Mouse (Mus musculus): ENCODE measurements around the gene Myoz2.

Gene Myoz2

DNA sequence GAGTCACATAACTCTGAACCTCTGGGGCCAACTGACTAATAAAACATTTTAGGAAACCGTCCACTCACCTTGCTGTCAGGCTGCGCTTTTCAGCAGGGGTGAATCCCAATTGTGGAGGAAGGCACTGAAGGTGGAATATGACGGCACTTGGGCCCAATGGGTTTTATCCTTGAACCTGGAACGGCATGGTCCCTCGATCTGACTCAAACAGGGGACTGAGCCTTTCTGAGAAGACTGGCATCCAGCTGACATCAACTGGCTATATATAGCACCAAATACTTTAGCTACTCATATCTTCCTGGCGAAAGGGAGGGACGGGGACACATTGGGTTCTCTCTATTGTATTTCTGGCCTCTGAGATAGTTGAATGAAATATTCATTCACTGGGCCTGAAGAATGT, at the start of gene Myoz2:
TSS of gene Myoz2 (minus strand) at position 264 of the 400 bp plus-strand sequence.
- in situ Hi-C loops (cut with MboI, MseI) = no loop called here

GRCm38 (mm10) chr3:123081665-123082064, 46.9 kb upstream of the Myoz2 start:
- in situ Hi-C loops (cut with MboI, MseI) = no loop called here

DNA sequence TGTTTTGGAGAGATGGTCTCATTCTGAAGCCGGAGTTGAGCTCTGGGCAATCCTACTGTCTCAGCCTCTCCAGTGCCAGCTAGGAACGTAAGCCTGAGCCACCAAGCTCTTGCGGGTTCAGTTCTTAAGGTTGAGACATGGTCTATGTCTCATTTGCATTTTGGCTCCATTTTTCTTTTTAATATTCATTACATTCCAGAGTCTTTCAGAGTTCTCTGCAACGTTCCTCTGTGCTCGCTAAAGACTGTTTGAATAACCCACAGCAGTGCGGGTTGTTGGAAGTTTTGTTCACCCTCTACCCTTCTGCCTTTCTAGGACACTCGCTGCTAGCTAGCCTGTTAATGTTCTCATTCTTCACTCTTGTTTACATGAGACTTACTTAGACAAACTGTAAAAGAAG, 46.1 kb upstream of the Myoz2 start:
- in situ Hi-C loops (cut with MboI, MseI) = no loop called here

DNA sequence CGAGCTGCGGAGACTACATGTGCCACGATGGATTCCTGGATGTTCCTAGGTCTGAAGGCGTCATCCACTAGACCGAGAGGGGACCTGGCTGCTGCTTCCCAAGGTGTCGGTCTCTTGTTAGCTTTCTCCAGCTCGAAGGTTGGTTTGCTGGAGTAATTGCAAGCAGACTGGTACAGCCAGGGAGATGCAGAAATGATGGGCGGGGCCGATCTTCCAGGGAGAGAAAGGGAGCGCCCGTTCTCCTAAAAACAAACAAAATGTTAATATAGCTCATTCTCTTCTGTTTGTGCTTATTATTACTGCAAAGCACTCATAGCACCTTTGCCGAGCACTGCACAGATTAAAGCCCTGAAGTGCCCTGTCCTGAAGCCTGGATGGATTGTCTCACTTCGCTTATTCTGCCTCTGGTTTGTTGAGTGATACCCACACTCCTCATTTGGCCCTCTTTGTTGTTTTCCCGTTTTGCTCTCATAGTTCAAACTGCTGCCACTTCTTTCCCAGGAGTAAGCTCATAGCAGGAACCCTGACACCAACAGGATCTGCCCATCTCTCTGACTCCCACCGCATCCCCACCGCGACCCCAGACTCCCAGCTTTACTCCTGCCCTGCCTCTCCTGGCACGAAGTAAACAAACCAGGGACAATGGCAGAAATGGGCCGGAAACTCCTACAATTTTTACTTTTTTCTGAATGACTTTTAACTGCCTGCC, 45.4 kb upstream of the Myoz2 start:
- in situ Hi-C loops (cut with MboI, MseI) = no loop called here

DNA sequence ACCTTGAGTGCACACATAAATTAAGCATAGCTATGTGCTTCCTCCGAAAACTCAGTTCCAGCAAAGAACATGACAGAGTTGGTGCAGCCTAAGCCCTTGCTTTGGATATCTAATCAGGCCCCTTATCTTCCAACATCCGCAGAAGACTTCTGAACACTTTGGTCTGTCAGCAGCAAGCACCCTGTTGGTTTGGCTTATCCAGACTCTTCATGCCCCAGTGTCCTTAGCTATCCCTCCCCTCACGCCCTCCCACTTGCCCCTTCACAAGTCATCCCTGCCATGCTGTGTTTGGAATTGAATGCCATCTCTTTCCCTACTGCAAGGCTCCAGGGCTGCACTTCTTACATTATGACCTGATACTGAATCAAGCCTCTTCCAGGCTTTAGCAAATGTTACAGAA, 40.9 kb upstream of the Myoz2 start:
- in situ Hi-C loops (cut with MboI, MseI) = no loop called here

GRCm38 (mm10) chr3:123075034-123075433, 40.2 kb upstream of the Myoz2 start:
- in situ Hi-C loops (cut with MboI, MseI) = no loop called here

DNA sequence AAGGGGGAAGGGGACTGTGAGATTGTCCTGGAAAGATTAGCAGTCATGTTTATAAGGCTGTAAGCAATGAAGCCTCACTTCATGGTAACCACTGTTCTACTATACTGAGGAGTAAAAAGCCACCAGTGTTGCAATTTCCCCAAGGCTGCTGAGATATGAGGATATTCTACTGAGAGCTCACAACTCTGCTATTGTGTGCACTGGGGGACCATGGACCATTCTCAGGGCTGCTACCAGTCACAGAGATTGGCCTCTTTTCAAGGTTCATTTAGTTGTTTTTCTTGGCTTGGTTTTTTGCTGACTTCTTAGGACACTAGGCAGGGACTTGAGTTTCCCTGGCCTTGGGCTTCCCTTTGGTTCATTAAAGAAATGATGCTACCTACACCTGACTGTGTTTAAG, 38.5 kb upstream of the Myoz2 start:
- in situ Hi-C loops (cut with MboI, MseI) = no loop called here

GRCm38 (mm10) chr3:123072472-123072871, 37.7 kb upstream of the Myoz2 start:
- in situ Hi-C loops (cut with MboI, MseI) = no loop called here

DNA sequence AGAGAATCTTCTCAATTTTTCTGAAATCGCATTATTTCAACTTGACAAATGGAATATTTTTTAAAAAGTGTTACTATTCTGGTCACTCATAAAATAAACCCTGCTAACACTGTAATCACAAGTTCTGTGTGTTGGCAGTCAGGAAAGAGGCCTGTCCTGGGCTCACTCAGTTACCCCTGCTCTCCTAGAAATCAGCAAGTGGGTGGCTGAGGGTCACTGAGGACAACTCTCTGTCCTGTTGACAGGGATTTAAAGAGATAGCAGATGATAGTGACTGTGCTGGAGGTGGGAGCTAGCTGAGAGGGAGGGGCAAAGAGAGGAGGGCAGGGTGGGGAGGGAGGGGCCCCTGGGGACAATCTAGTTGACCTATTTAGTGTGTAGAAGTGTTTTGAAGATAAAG, 36.2 kb upstream of the Myoz2 start:
- in situ Hi-C loops (cut with MboI, MseI) = no loop called here

- in situ Hi-C loops (cut with MboI, MseI) = no loop called here
Observed at GRCm38 (mm10) chr3:123066836-123067235, 32.0 kb upstream of the Myoz2 start.

GRCm38 (mm10) chr3:123065466-123065865, 30.7 kb upstream of the Myoz2 start:
- in situ Hi-C loops (cut with MboI, MseI) = no loop called here

DNA sequence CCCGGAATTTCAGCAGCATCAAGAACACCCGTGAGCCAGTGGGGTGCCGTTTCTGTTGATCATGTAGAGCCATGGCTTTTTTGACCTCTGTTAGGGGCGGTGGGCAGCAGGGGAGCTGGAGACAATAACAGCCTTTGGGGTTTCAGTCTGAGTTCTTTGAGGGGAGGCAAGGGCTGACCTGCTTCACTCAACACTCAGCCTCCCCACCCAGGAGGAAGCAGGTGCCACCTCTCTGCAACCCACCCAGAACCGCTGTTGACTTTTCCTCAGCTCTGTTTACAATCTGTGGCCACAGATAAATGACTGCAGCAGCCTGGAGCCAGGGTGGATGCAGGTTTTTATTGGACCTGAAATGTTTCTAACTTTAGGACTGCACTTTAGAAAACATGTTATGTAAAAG, 29.4 kb upstream of the Myoz2 start:
- in situ Hi-C loops (cut with MboI, MseI) = no loop called here

GRCm38 (mm10) chr3:123061931-123062330, 27.1 kb upstream of the Myoz2 start:
- in situ Hi-C loops (cut with MboI, MseI) = no loop called here

DNA sequence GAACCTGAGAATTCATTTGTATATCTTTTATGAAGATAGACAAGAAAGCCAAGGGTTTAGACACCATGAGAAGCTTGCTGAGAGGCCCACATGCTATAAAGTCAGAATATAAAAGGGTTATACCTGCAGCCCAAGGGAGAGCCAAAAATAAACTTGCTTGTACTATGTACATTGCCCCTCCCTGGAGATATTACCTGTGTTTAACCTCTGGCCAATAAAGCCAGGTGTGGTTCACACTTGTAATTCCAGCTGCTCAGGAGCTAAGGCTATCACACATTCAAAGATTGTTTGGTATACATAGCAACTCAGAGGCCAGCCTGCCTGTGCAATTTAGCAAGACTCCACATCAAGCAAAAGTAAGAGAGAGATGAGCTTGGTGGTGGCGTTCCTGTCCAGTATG, 24.0 kb upstream of the Myoz2 start:
- in situ Hi-C loops (cut with MboI, MseI) = no loop called here

DNA sequence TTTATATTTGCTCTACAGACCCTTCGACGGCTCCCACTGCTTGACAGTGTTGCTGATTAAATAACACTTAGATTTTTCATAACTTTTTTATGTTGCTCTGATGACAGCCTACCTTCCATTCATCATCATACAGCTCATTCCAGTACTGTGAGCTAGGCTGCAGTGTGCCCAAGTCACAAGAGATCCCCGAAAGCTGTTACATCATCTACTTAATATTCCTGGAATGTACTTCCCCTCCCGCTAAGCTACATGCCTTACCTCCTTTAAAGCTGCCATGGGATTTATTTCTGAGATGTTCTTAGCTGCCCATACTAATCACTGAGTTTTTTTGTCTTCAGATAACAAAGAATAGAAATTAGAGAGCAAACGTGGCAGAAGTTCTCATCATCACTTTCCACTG, 19.4 kb upstream of the Myoz2 start:
- in situ Hi-C loops (cut with MboI, MseI) = no loop called here

DNA sequence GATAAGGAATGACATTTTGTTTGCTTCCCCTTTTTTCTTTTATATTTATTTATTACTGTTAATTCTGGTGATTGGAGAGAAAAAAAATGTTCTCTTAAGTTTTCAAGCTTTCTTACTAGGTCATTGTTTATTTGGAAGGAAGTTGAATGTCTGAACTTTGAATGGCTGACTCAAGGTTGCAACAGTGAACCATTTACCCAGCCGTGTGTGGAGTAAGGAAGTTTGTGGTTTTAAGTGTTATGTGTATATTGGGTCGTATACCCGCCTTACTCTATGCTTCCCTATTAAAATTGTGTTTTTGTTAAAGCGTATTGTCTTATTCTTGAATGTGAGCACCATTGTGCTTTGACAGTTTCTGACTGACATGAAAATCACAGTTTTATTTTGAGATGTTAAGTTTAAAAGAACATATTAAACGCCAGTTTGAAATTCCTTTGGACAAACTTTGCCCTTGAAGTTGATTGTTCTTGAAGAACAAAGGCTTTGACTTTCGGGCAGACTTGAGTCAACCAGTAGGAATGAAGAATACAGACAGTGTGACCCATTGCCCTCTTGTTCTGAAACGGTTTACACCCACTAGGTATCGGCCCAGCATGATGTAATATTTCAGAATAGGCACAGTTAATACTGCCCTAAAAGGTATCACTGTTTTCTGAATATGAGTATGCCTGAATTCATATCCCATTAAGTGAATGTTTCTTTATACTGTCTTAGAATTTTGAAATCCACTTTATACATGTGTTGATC, 18.6 kb upstream of the Myoz2 start:
- in situ Hi-C loops (cut with MboI, MseI) = no loop called here

DNA sequence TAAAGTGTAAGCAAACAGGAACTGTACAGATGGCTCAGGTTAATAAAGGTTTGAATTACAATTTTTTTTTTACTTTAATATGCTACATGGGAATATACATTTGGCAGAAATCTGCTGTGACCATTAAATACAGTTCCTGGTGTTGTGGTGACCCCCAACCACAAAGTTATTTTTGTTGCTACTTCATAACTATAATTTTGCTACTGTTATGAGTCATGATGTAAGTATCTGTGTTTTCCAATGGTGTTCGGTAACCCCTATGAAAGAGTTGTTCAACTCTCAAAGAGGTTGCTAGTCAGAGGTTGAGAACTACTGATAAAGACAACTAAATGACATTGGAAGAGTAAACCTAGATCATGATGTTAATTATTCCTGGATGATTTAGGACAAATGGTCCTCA, 7.5 kb upstream of the Myoz2 start:
- in situ Hi-C loops (cut with MboI, MseI) = no loop called here

- in situ Hi-C loops (cut with MboI, MseI) = no loop called here
Observed at GRCm38 (mm10) chr3:123033804-123034203, 1.0 kb downstream of the Myoz2 start.

- in situ Hi-C loops (cut with MboI, MseI) = no loop called here
Observed at GRCm38 (mm10) chr3:123025634-123026033, 9.2 kb downstream of the Myoz2 start.

GRCm38 (mm10) chr3:123024496-123025234, 10.2 kb downstream of the Myoz2 start:
- in situ Hi-C loops (cut with MboI, MseI) = no loop called here

DNA sequence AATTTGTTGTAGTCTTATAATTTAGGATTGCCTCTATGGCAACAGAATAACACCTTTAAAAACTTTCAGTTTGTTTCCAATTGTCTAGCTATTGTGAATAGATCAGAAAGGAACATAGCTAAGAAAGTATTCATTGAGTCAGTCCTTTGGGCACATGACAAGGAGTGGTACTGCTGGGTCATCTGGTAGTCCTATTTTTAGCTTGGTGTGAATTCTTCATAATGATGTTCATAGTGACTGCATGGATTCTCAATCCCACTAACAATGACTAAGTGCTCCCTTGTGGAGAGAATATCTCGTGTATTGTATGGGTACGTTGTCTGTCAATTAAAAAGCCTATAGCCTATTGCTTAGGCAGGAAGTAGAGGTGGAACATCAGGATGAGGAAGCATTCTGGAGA, 16.0 kb downstream of the Myoz2 start:
- in situ Hi-C loops (cut with MboI, MseI) = no loop called here

DNA sequence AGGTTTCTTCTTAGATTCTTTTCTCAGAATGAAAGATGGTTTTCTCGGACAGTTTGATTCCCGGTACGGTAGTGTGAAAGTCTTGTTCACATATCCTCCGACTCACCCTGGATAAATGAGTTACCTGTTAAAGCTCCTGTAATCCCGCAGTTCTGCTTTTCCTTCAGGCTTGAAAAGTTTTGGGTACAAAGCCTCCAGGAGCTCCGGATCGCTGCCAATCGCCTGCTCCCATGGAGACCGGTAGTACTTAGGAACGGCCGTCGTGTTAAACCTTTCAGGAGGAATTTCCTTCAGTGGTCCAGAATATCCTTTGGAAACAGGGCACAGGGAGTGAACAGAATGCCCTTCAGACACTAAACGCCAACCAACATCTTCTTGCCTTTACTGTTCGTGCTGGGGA, 21.3 kb downstream of the Myoz2 start:
- in situ Hi-C loops (cut with MboI, MseI) = no loop called here

DNA sequence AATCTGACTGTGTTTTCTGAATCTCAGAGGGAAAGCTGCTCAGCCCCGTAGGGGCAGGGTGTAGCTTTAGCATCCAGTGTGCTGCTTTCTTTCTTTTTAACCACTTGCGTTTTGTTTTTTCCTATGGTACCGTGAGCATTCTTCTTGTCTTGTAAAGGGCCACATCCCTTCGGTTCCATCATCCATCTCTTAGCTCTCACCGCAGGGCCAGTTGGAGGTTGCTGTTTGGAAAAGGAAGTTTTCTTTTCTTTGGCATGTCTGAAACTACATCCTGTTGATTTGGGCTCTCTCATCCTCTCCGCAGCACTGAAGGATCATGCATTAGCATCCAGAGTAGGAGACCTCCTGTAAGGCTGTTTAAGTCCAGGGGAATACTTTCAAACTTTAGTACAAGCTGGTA, 25.4 kb downstream of the Myoz2 start:
- in situ Hi-C loops (cut with MboI, MseI) = no loop called here
